8 mouse cellular contexts compared by ENCODE assay signal in the genomic region with DNA sequence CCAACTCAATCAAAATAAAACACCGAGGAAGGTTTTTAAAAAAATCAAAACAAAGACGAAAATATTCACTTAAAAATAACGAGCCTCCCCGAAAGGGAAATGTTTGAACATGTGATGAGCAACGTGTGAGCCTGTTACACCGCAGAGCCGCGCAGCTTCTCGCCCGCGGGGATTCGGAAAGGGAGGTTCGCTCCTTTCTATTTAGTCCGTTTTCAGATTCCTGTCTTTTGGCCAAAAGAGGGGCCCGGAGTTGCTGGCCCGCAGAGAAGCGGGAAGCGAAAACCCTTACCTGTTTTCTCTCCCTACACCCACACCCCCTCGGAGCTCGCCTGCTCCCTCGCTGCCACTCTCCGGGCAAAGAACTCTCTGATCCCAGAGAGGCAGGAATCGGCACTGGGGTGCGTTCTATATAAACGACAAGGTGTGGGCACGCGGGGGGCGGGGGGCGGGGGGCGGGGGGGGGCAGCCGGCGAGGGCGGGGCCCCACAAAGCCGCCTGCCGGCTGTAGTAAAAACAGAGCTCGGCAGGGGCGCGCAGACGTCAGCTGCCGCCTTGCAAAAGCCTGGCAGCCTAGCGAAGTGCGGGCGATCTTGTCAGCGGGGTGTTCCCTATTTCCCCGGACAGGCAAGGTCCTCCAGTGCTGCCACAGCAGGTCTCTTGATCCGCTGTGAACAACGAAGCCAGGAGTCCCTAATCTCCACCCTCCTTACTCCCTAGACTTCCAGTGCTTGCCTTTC. TPM values are rescaled to one million over a fixed set of nuclear protein-coding genes. Genes with fewer than 3 reads are reported as not detected.
DNase-seq lines count a peak whose midpoint lies in the region; ATAC-seq and TF ChIP-seq lines count a peak whose summit lies in the region.

A gene (minus strand): TSS at position 377 of the 737 bp plus-strand sequence.

- no peak for TF ChIP-seq CTCF in lung, postnatal 0 days (IDR thresholded peaks at IDR 0.05)

- H3K4me3 ChIP-seq in brown adipose tissue, adult 24 weeks (ENCODE audit: insufficient read depth, low read depth, low read length), result peak within 1 kb of the TSS; percentile 42
- peak within 1 kb of the TSS; percentile 52 for H3K4me3 ChIP-seq in forebrain, embryonic 13.5 days
- peak within 1 kb of the TSS; percentile 38 for H3K4me3 ChIP-seq in lung, postnatal 0 days (ENCODE audit: low read depth, low read length)

- H3K9ac ChIP-seq in forebrain, embryonic 13.5 days, result peak within 1 kb of the TSS; percentile 75
- no peak within 1 kb of the TSS for H3K9ac ChIP-seq in lung, postnatal 0 days (replicated peaks; ENCODE audit: low read depth)

- H3K27ac ChIP-seq in brown adipose tissue, adult 24 weeks (replicated peaks; ENCODE audit: low read depth, low read length), result no peak within 1 kb of the TSS
- peak within 1 kb of the TSS; percentile 80 for H3K27ac ChIP-seq in forebrain, embryonic 13.5 days
- H3K27ac ChIP-seq in lung, postnatal 0 days (ENCODE audit: low read length), result no peak within 1 kb of the TSS

- intact Hi-C loops in heart, postnatal 10 days (cut with DNase I), result no loop called here

- H3K4me2 ChIP-seq in forebrain, embryonic 13.5 days, result peak within 1 kb of the TSS; percentile 67
- H3K4me2 ChIP-seq in lung, postnatal 0 days (replicated peaks; ENCODE audit: low read depth, low read length), result peak within 1 kb of the TSS; percentile 64

- DNase-seq in CD8-positive naive resting alpha-beta T cell, adult 2 months (ENCODE audit: low read depth in 2 of 2, low spot score in 2 of 2), result peak; percentile 27 to 47
- peak; percentile 42 to 47 for DNase-seq in heart, postnatal 10 days
- DNase-seq in layer of hippocampus, adult 8-10 months (ENCODE audit: low spot score in 2 of 2), result peak in 1 of 2 experiments; percentile 7
- peak; percentile 19 for DNase-seq in lung, postnatal 0 days (ENCODE audit: low spot score)
- DNase-seq in right cerebral cortex, adult 2 months (ENCODE audit: low spot score in 2 of 2), result peak; percentile 24 to 31

- H3K9me3 ChIP-seq in forebrain, embryonic 13.5 days (replicated peaks), result no peaks in the 10 kb centered on the region
- H3K9me3 ChIP-seq in lung, postnatal 0 days (ENCODE audit: low read length), result no peaks in the 10 kb centered on the region

- no peak for TF ChIP-seq EP300 in lung, postnatal 0 days (IDR thresholded peaks at IDR 0.05)

- WGBS in forebrain, embryonic 13.5 days, result 18% methylated on average over 47 of the region's 47 CpGs
- 11% methylated on average over 45 of the region's 47 CpGs for WGBS in lung, postnatal 0 days

- peak; percentile 57 for ATAC-seq in forebrain, embryonic 13.5 days
- ATAC-seq in lung, postnatal 0 days, result peak; percentile 38; the same call in 1 of the 2 replicates
- ATAC-seq in erythroid progenitor cell, adult 5-6 weeks (replicated peaks; ENCODE audit: low FRiP score, poor library complexity, severe bottlenecking), result no peak

- no peaks in the 10 kb centered on the region for H3K27me3 ChIP-seq in forebrain, embryonic 13.5 days
- H3K27me3 ChIP-seq in lung, postnatal 0 days (replicated peaks; ENCODE audit: insufficient read depth, low read length), result no peaks in the 10 kb centered on the region

- no peaks in the 10 kb centered on the region for H3K36me3 ChIP-seq in forebrain, embryonic 13.5 days (ENCODE audit: poor library complexity, severe bottlenecking)
- H3K36me3 ChIP-seq in lung, postnatal 0 days (ENCODE audit: insufficient read depth, low read length), result no peaks in the 10 kb centered on the region

- no peaks in the 10 kb centered on the region for H3K4me1 ChIP-seq in brown adipose tissue, adult 24 weeks (ENCODE audit: control insufficient read depth, insufficient read depth, insufficient read length, low read length)
- H3K4me1 ChIP-seq in forebrain, embryonic 13.5 days, result peaks cover 9% of the 10 kb centered on the region; the same call in 1 of the 2 replicates
- H3K4me1 ChIP-seq in lung, postnatal 0 days (ENCODE audit: insufficient read depth, low read depth, low read length), result no peaks in the 10 kb centered on the region

RNA-seq across cellular contexts. Expression of the gene that starts here (rescaled TPM):
- polyA plus RNA-seq in brown adipose tissue, adult 24 weeks (2012; ENCODE audit: insufficient read depth, insufficient read length, missing spikeins), result 2.8 and 7.2 TPM in 2 replicates
- polyA plus RNA-seq in forebrain, embryonic 13.5 days (2015; fragmentation: Nextera tagmentation; extraction: Ambion mirVana), result 70.3 and 76.7 TPM in 2 replicates
- total RNA-seq in heart, postnatal 10 days (2021), result 100 to 1,000 TPM; 129 to 158 TPM
- total RNA-seq in layer of hippocampus, adult 8-10 months (2022), result 100 to 1,000 TPM; 183 to 211 (median 198) TPM
- polyA plus RNA-seq in lung, postnatal 0 days (2015; fragmentation: Nextera tagmentation; extraction: Ambion mirVana), result 0.79 and 0.87 TPM in 2 replicates
- total RNA-seq in erythroid progenitor cell, adult 5-6 weeks (2015; ENCODE audit: low replicate concordance), result 1.3 and 1.8 TPM in 2 replicates
- 0.51 TPM in 1 of 2 replicates, not detected in the other for total RNA-seq in erythroid progenitor cell, adult 5-6 weeks (2017; ENCODE audit: low replicate concordance)

Comparison
In these comparisons a context has a peak if more than half of its experiments do, and no peak if none do; other contexts are left out.
1. RNA of the gene that starts here (total RNA-seq): 183 to 211 TPM in layer of hippocampus, adult 8-10 months and 129 to 158 TPM in heart, postnatal 10 days; 0.51 to 1.8 TPM in erythroid progenitor cell, adult 5-6 weeks; every median in the first group is over 10 times any median in the second.
2. Peak in DNase-seq, ATAC-seq, H3K4me3 ChIP-seq and H3K4me2 ChIP-seq in lung, postnatal 0 days; RNA of the gene not detected or under 1 TPM.
3. Peak in every context shown above with its lines, with median percentiles within 50 percentile points of each other: H3K4me3 ChIP-seq.